Mouse (Mus musculus) ES-E14 (cell line): ENCODE measurements at regions not wholly inside any gene's neighbourhood (a gene's known extent, or its start where the extent isn't known, plus 50 kb on each side); places are given as distances from the start of the nearest gene placed in this dataset.

ENCODE experiments used
- DNase-seq: peaks from one replicate; pipeline ENCODE4 v3.0.0-alpha.2; 2013; ENCODE audit warnings: low read depth, low spot score
- H3K27ac ChIP-seq: 2 replicates; pipeline ENCODE4 v1.5.1; 2012; ENCODE audit warnings: low read depth, mild to moderate bottlenecking, low read length, moderate library complexity, mixed read lengths; ENCODE audit not compliant: poor library complexity, insufficient read depth, severe bottlenecking
- H3K36me3 ChIP-seq: 2 replicates; pipeline ENCODE4 v1.6.1; 2012; ENCODE audit warnings: mild to moderate bottlenecking, low read length, moderate library complexity, mixed read lengths; ENCODE audit not compliant: control insufficient read depth, poor library complexity, insufficient read depth, severe bottlenecking
- H3K4me1 ChIP-seq, 2 experiments: fragments of 150-350 bp in 1 of 2; sonication (generic) in 1 of 2; 2 replicates each; pipeline ENCODE4 v1.6.1; 2012; ENCODE audit warnings: low read length in 2 of 2, mild to moderate bottlenecking in 1 of 2, mixed read lengths in 1 of 2; ENCODE audit not compliant: control insufficient read depth in 2 of 2, insufficient read depth in 2 of 2, poor library complexity in 1 of 2
- H3K4me3 ChIP-seq, 2 experiments: fragments of 150-350 bp in 1 of 2; sonication (generic) in 1 of 2; 2 replicates each; pipeline ENCODE4 v1.5.1; 2012; ENCODE audit warnings: low read length in 2 of 2, low read depth in 1 of 2, mild to moderate bottlenecking in 1 of 2, mixed read lengths in 1 of 2; ENCODE audit not compliant: insufficient read depth in 1 of 2, poor library complexity in 1 of 2, severe bottlenecking in 1 of 2
- H3K9ac ChIP-seq: 2 replicates; pipeline ENCODE4 v1.6.1; 2012; ENCODE audit warnings: low read depth, mild to moderate bottlenecking, low read length, mixed read lengths; ENCODE audit not compliant: poor library complexity, insufficient read depth, severe bottlenecking
- H3K9me3 ChIP-seq: fragments of 150-350 bp; sonication (generic); 2 replicates; pipeline ENCODE4 v1.6.1; 2012; ENCODE audit warnings: low read depth, mild to moderate bottlenecking, low read length; ENCODE audit not compliant: control insufficient read depth, insufficient read depth
- CHD2 ChIP-seq: IDR thresholded peaks from 2 replicates; pipeline ENCODE4 v1.6.1; 2014; ENCODE audit warnings: mild to moderate bottlenecking, low read depth, low read length, inconsistent platforms
- HCFC1 ChIP-seq: IDR thresholded peaks from 2 replicates; pipeline ENCODE4 v1.6.1; 2012; ENCODE audit warnings: low read length, inconsistent platforms, borderline replicate concordance; ENCODE audit not compliant: insufficient read depth
- MAFK ChIP-seq: IDR thresholded peaks from 2 replicates; pipeline ENCODE4 v1.6.1; 2014; ENCODE audit warnings: mild to moderate bottlenecking, low read depth, low read length, inconsistent platforms; ENCODE audit not compliant: insufficient read depth
- ZC3H11A ChIP-seq: IDR thresholded peaks from 2 replicates; pipeline ENCODE4 v1.6.1; 2012; ENCODE audit warnings: low read depth, mild to moderate bottlenecking, inconsistent platforms, low read length, borderline replicate concordance
- ZNF384 ChIP-seq: IDR thresholded peaks from 2 replicates; pipeline ENCODE4 v1.6.1; 2012; ENCODE audit warnings: low read depth, low read length, inconsistent platforms
- in situ Hi-C, 2 experiments: fragments of 600-800 bp; cut with MboI; formaldehyde crosslinking; loops; one replicate each; pipeline ENCODE4 v1.15.1; 2025; ENCODE audit warnings: low sequenced_read_pairs in 2 of 2, inconsistent platforms in 1 of 2; ENCODE audit not compliant: unreplicated experiment in 2 of 2

GRCm38 (mm10) chr12:13703604-13704003 is 434.7 kb downstream of the Nbas start:
- Histone ChIP-seq H3K9ac (no peak overlapping the region), H3K27ac (no peak overlapping the region), H3K9me3 (no peaks in the 10 kb centered on the region), H3K4me1 (no peaks in the 10 kb centered on the region), H3K36me3 (no peaks in the 10 kb centered on the region), H3K4me3 (no peak overlapping the region)
- in situ Hi-C loops: no loop called here
- TF ChIP-seq ZC3H11A (no peak), CHD2 (no peak), MAFK (no peak), HCFC1 (no peak), ZNF384 (no peak)
- DNase-seq: no peak

- Histone ChIP-seq H3K4me1 (no peaks in the 10 kb centered on the region), H3K9ac (no peak overlapping the region), H3K4me3 (no peak overlapping the region), H3K9me3 (no peaks in the 10 kb centered on the region), H3K36me3 (no peaks in the 10 kb centered on the region), H3K27ac (no peak overlapping the region)
- TF ChIP-seq MAFK: no peak
- TF ChIP-seq CHD2: no peak
- TF ChIP-seq ZNF384: no peak
- TF ChIP-seq ZC3H11A: no peak
- no peak for DNase-seq
- in situ Hi-C loops: no loop called here
Observed at GRCm38 (mm10) chr12:13699858-13700257, 430.9 kb downstream of the Nbas start.

GRCm38 (mm10) chr12:13698834-13699233 is 429.9 kb downstream of the Nbas start:
- TF ChIP-seq CHD2 (no peak), HCFC1 (no peak), ZC3H11A (no peak), ZNF384 (no peak), MAFK (no peak)
- Histone ChIP-seq H3K36me3 (no peaks in the 10 kb centered on the region), H3K9me3 (no peaks in the 10 kb centered on the region)

GRCm38 (mm10) chr12:13691394-13692165 is 422.6 kb downstream of the Nbas start:
- Histone ChIP-seq H3K4me3 (no peak overlapping the region), H3K27ac (no peak overlapping the region), H3K4me1 (peaks cover 0 to 2% of the 10 kb centered on the region in 2 experiments; a peak in 1 of 4 replicates), H3K9ac (no peak overlapping the region), H3K9me3 (no peaks in the 10 kb centered on the region), H3K36me3 (no peaks in the 10 kb centered on the region)
- in situ Hi-C loops: no loop called here
- DNase-seq: no peak
- TF ChIP-seq ZNF384 (no peak), MAFK (no peak), ZC3H11A (no peak), CHD2 (no peak)

More at GRCm38 (mm10) chr12:13698834-13699233, 429.9 kb downstream of the Nbas start:
- no peak overlapping the region for H3K4me3 ChIP-seq
- no peaks in the 10 kb centered on the region for H3K4me1 ChIP-seq
- DNase-seq: no peak
- H3K27ac ChIP-seq: no peak overlapping the region
- in situ Hi-C loops: no loop called here
- no peak overlapping the region for H3K9ac ChIP-seq

DNA sequence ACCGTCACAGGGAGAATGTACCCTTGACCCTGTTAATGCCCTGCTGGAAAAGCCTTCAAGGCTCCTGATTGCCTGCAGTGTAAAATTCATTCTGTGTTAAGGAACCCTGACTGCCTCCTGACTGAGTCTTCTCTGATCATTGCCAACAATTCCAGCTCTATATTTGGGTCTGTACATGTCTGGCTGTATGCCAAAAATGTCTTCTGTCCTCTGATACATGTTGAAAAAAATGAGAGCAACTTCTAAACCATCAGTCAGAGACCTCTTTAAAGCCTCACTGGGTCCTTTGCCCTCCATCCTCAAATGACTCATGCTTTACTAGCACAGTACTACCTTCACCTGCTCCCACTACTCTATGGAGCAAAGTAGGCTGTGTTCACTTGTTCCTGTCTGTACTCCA is 408.3 kb downstream of the Nbas start:
- Histone ChIP-seq H3K9ac (no peak overlapping the region), H3K4me1 (no peaks in the 10 kb centered on the region), H3K36me3 (no peaks in the 10 kb centered on the region), H3K27ac (no peak overlapping the region), H3K9me3 (no peaks in the 10 kb centered on the region), H3K4me3 (no peak overlapping the region)
- TF ChIP-seq HCFC1 (no peak), ZNF384 (no peak), ZC3H11A (no peak), CHD2 (no peak), MAFK (no peak)
- no peak for DNase-seq
- in situ Hi-C loops: no loop called here
